Mouse (Mus musculus) C2C12 (cell line): ENCODE measurements around the gene Uhrf2.

Experiments used
- CTCF ChIP-seq: IDR thresholded peaks from one replicate; pipeline ENCODE4 v1.5.1; 2011; ENCODE audit not compliant: control insufficient read depth, insufficient read depth, insufficient read length
- FOSL1 ChIP-seq: IDR thresholded peaks from one replicate; pipeline ENCODE4 v1.8.0; 2011; ENCODE audit warnings: mild to moderate bottlenecking, low read length; ENCODE audit not compliant: poor library complexity, insufficient read depth, severe bottlenecking
- MAX ChIP-seq: IDR thresholded peaks from one replicate; pipeline ENCODE4 v1.6.1; 2011; ENCODE audit warnings: mild to moderate bottlenecking, control low read depth
- USF1 ChIP-seq: IDR thresholded peaks from one replicate; pipeline ENCODE4 v1.6.1; 2011; ENCODE audit warnings: low read depth, mild to moderate bottlenecking, control low read depth, moderate library complexity

DNA sequence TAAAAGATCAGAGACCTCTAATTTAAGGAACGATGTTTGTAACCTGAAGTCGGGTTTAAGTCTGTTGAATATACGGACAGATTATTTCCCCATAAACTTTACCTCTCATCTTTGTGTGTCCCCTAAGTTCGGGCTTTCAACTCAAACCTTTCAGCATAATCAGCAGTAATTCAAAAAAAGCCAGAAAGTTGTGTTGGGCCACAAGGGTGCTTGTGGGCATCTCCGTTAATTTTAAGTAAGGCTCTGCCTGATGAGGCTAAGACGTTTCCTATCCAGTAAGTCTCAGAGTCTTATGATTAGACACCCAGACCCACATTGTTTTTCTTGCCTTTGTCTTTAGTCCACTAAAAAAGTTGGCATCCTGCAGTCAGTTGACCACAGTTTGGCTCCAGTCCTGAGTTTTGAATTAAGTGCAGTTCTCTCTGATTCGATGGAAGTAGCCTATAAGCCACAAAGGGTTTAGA lies 1.2 kb downstream of the Uhrf2 start:
- no peak for TF ChIP-seq USF1
- no peak for TF ChIP-seq CTCF
- no peak for TF ChIP-seq MAX
- TF ChIP-seq FOSL1: no peak
